Mouse (Mus musculus) forebrain, postnatal 0 days (tissue): ENCODE data around the gene Fbxl21. TPM values are rescaled to one million over a fixed set of nuclear protein-coding genes. Genes with fewer than 3 reads are reported as not detected.

Source experiments
- ATAC-seq: fragments of 200-750 bp; cut with Nextera tagmentation; 2 replicates; pipeline ENCODE4 v1.8.0; 2017; ENCODE audit warnings: mild to moderate bottlenecking, moderate library complexity
- DNase-seq: peaks from one replicate; pipeline ENCODE4 v3.0.0-alpha.2; 2015
- H3K27ac ChIP-seq: fragments of 300-500 bp; sonication (generic); 2 replicates; pipeline ENCODE4 v1.5.1; 2014; ENCODE audit warnings: low read depth, mild to moderate bottlenecking, antibody characterized with exemption, low read length, moderate library complexity, mixed read lengths
- H3K27me3 ChIP-seq: fragments of 300-500 bp; sonication (generic); 2 replicates; pipeline ENCODE4 v1.6.1; 2014; ENCODE audit warnings: mild to moderate bottlenecking, low read length, mixed read lengths; ENCODE audit not compliant: insufficient read depth
- H3K36me3 ChIP-seq: fragments of 300-500 bp; sonication (generic); 2 replicates; pipeline ENCODE4 v1.6.1; 2014; ENCODE audit warnings: mild to moderate bottlenecking, moderate library complexity; ENCODE audit not compliant: insufficient read depth
- H3K4me1 ChIP-seq: fragments of 300-500 bp; sonication (generic); 2 replicates; pipeline ENCODE4 v1.6.1; 2014; ENCODE audit warnings: antibody characterized with exemption; ENCODE audit not compliant: insufficient read depth
- H3K4me2 ChIP-seq: fragments of 300-500 bp; sonication (generic); 2 replicates; pipeline ENCODE4 v1.6.1; 2014; ENCODE audit warnings: low read depth, mild to moderate bottlenecking, moderate library complexity
- H3K4me3 ChIP-seq: fragments of 300-500 bp; sonication (generic); 2 replicates; pipeline ENCODE4 v1.5.1; 2014; ENCODE audit warnings: low read depth, low read length, mixed read lengths
- H3K9ac ChIP-seq: fragments of 300-500 bp; sonication (generic); 2 replicates; pipeline ENCODE4 v1.6.1; 2014; ENCODE audit warnings: mild to moderate bottlenecking
- H3K9me3 ChIP-seq: fragments of 300-500 bp; sonication (generic); 2 replicates; pipeline ENCODE4 v1.6.1; 2016; ENCODE audit warnings: low read length
- CTCF ChIP-seq: sonication (generic); IDR thresholded peaks from 2 replicates; pipeline ENCODE4 v1.5.1; 2016; ENCODE audit warnings: antibody characterized with exemption, control low read depth, low read depth
- WGBS: fragments of 180-500 bp; shearing (Covaris S2); extraction: QIAGEN DNeasy Blood & Tissue Kit; methylation state at CpG from one replicate; pipeline ENCODE4 v1.1.7; 2014; 5-methylcytosine and 5-hydroxymethylcytosine counted together
- polyA plus RNA-seq: library from polyadenylated mRNA; unstranded; fragments of >200 nt; fragmentation: Nextera tagmentation; extraction: Ambion mirVana; gene quantifications from 2 replicates; pipeline ENCODE4 v1.2.1, GENCODE M21; 2015
- total RNA-seq: library from RNA; depleted of rRNA; stranded (reverse); fragments of >200 nt; gene quantifications from 2 replicates; pipeline ENCODE4 v1.2.3, GENCODE M21; 2014

Gene Fbxl21
- total and polyA plus RNA-seq, 2 experiments from 2014 or later = 4.3 to 7.1 TPM

DNA sequence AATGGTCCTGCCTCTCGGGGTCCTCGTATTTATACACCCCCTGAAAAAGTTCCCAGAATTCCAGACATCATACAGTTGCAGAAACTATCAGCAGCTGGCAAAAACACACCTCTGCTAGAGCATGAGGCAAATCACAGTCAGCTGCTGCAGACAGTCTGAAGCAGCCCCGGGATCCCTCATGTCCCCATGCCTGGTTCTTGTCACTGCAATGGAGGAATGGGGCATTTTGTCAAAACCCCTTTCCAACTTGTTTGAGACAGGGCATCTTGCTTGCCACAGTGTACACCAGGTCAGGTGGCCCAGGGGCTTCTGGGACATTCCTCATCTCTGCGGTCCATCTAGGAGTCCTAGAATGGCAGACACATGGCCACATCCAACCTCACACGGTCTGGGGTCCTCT lies 12.7 kb downstream of the Fbxl21 start:
- Histone ChIP-seq H3K9ac (no peak overlapping the region), H3K4me3 (no peak overlapping the region), H3K9me3 (peaks cover 5% of the 10 kb centered on the region; the same call in 1 of the 2 replicates), H3K4me2 (no peak overlapping the region), H3K36me3 (no peaks in the 10 kb centered on the region), H3K27me3 (no peaks in the 10 kb centered on the region), H3K4me1 (no peaks in the 10 kb centered on the region), H3K27ac (no peak overlapping the region)
- no peak for DNase-seq
- 86% methylated on average over 5 of the region's 5 CpGs for WGBS
- TF ChIP-seq CTCF = no peak
- ATAC-seq = no peak

DNA sequence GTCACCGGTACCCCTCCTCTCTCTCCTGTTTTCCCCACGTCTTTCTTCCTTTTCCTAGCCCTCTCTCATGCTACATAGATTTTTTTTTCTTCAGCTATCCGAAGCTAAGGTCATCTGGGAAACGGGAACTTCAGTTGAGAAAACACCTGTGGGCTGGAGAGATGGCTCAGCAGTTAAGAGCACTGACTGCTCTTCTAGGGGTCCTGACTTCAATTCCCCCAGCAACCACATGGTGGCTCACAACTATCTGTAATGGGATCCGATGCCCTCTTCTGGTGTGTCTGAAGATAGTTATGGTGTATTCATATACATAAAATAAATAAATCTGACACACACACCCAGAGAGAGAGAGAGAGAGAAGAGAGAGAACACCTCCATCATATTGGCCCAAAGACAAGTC lies 13.3 kb downstream of the Fbxl21 start:
- Histone ChIP-seq H3K27me3 (no peaks in the 10 kb centered on the region), H3K9me3 (peaks cover 5% of the 10 kb centered on the region; the same call in 1 of the 2 replicates), H3K9ac (no peak overlapping the region), H3K4me2 (no peak overlapping the region), H3K27ac (no peak overlapping the region), H3K4me1 (no peaks in the 10 kb centered on the region), H3K36me3 (no peaks in the 10 kb centered on the region), H3K4me3 (no peak overlapping the region)
- no peak for DNase-seq
- peak; percentile 16; the same call in 1 of the 2 replicates for TF ChIP-seq CTCF
- WGBS = 76% methylated on average over 5 of the region's 5 CpGs
- ATAC-seq = no peak

DNA sequence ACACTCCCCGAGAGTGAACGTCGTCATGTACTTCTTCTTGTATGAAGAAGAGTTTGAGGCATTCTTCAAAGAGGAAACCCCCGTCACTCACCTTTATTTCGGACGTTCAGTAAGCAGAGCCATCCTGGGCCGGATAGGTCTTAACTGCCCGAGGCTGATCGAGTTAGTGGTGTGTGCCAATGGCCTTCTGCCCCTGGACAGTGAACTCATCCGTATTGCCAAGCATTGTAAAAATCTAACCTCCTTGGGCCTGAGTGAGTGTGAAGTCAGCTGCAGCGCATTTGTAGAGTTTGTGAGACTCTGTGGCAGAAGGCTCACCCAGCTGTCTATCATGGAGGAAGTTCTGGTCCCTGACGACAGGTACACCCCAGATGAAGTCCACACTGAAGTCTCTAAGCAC lies 14.8 kb downstream of the Fbxl21 start:
- no peak overlapping the region for H3K4me3 ChIP-seq
- no peaks in the 10 kb centered on the region for H3K36me3 ChIP-seq
- peaks cover 5% of the 10 kb centered on the region; the same call in 1 of the 2 replicates for H3K9me3 ChIP-seq
- no peaks in the 10 kb centered on the region for H3K4me1 ChIP-seq
- WGBS = 86% methylated on average over 12 of the region's 12 CpGs
- TF ChIP-seq CTCF = no peak
- DNase-seq = no peak
- ATAC-seq = no peak
- no peak overlapping the region for H3K4me2 ChIP-seq
- H3K9ac ChIP-seq = no peak overlapping the region
- H3K27ac ChIP-seq = no peak overlapping the region
- no peaks in the 10 kb centered on the region for H3K27me3 ChIP-seq

DNA sequence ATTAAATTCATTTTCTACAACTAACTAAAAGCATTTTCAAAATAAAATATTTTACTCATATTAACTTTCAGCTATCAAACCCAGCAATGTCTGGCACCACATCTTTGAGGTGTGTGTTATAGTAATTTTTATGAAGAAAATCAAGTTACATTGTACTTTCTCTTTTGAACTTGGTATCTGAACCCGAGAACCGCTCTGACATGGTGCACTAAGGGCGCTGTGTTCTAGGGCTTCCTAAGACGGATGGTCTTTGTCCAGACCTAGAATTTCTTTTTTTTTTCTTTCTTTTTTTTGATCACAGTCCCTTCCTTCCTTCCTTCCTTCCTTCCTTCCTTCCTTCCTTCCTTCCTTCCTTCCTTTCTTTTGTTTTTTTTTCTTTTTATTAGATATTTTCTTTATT lies 17.6 kb downstream of the Fbxl21 start:
- no peak for TF ChIP-seq CTCF
- H3K36me3 ChIP-seq = no peaks in the 10 kb centered on the region
- no peak for DNase-seq
- H3K4me1 ChIP-seq = no peaks in the 10 kb centered on the region
- no peak overlapping the region for H3K4me2 ChIP-seq
- no peak overlapping the region for H3K9ac ChIP-seq
- no peak overlapping the region for H3K27ac ChIP-seq
- ATAC-seq = no peak
- 96% methylated on average over 4 of the region's 4 CpGs for WGBS
- peaks cover 1% of the 10 kb centered on the region; the same call in 1 of the 2 replicates for H3K9me3 ChIP-seq
- H3K4me3 ChIP-seq = no peak overlapping the region
- no peaks in the 10 kb centered on the region for H3K27me3 ChIP-seq

DNA sequence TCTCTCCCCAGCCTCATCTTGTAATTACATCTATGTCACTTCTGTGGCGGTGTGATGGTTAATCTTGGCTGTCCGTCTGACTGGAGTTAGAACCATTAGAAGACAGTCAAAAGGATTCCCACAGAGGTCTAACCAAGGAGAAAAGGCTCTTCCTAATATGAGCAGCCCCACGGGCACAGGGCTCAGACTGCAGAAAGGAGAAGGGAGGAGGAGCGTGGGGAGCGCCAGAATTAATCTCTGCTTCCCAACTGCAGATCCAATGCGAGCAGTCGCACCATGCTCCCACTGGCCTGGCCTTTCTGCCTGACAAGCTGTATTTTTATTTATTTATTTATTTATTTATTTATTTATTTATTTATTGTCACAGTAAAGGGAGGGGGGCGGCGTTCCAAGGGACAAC lies 21.5 kb downstream of the Fbxl21 start:
- ATAC-seq (no peak), DNase-seq (no peak)
- WGBS = 65% methylated on average over 9 of the region's 9 CpGs
- Histone ChIP-seq H3K4me1 (no peaks in the 10 kb centered on the region), H3K9me3 (no peaks in the 10 kb centered on the region), H3K27me3 (no peaks in the 10 kb centered on the region), H3K9ac (no peak overlapping the region), H3K36me3 (no peaks in the 10 kb centered on the region), H3K4me3 (no peak overlapping the region), H3K4me2 (no peak overlapping the region), H3K27ac (no peak overlapping the region)
- TF ChIP-seq CTCF = no peak

DNA sequence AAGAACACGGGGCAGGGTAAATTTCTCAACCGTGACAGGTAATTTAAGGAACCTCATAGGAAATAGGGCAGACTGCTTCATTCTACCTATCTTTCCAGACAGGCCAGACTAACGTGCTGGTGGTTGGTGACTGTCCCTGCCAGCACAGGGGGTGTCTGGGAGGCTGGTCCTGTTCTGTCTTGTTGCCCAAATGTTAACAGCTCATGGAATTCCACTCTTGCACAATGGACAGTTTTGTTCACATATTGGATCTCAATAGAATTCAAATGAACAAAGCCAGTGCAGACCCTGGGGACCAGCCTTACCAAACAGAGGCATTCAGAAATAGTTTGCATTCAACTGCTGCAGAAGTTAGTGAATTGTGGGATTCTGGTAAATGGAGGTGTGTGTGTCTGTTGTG lies 22.7 kb downstream of the Fbxl21 start:
- Histone ChIP-seq H3K27ac (no peak overlapping the region), H3K4me3 (no peak overlapping the region), H3K36me3 (no peaks in the 10 kb centered on the region), H3K9me3 (no peaks in the 10 kb centered on the region), H3K9ac (no peak overlapping the region), H3K27me3 (no peaks in the 10 kb centered on the region), H3K4me1 (no peaks in the 10 kb centered on the region), H3K4me2 (no peak overlapping the region)
- TF ChIP-seq CTCF = no peak
- no peak for ATAC-seq
- WGBS = 41% methylated on average over 3 of the region's 3 CpGs
- DNase-seq = no peak

DNA sequence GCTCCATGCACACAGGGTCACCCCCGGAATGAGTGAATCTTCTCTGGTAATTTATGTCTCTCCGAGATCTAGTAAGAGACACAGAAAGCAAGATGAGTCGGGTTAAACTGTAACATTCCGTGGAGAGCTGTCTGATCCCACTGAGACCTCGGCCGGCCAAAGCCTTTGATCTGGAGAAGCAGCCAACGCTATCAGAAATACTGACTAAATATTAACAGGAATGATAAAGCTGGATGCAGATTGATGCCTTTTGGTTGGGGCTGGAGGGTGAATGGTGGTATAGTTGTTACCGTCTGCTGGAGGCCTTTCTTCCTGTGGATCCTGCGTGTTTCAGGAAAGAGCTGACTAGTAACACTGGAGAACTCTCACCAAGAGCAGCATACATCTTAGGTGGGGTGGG lies 26.1 kb downstream of the Fbxl21 start, which contains the start of gene Lect2:
Gene Lect2 (minus strand): TSS at position 102 of the 400 bp plus-strand sequence.
- TF ChIP-seq CTCF = no peak
- Histone ChIP-seq H3K27ac (no peak within 1 kb of the TSS), H3K4me1 (no peaks in the 10 kb centered on the region), H3K27me3 (no peaks in the 10 kb centered on the region), H3K36me3 (no peaks in the 10 kb centered on the region), H3K9me3 (no peaks in the 10 kb centered on the region), H3K4me2 (no peak within 1 kb of the TSS), H3K4me3 (no peak within 1 kb of the TSS), H3K9ac (no peak within 1 kb of the TSS)
- DNase-seq (no peak), ATAC-seq (no peak)
- WGBS = 83% methylated on average over 9 of the region's 9 CpGs
